Mouse (Mus musculus): ENCODE measurements at regions not wholly inside any gene's neighbourhood (a gene's known extent, or its start where the extent isn't known, plus 50 kb on each side); places are given as distances from the start of the nearest gene placed in this dataset.
A peak's percentile ranks its signal among the peaks of the same experiment; 100 is the strongest.

DNA sequence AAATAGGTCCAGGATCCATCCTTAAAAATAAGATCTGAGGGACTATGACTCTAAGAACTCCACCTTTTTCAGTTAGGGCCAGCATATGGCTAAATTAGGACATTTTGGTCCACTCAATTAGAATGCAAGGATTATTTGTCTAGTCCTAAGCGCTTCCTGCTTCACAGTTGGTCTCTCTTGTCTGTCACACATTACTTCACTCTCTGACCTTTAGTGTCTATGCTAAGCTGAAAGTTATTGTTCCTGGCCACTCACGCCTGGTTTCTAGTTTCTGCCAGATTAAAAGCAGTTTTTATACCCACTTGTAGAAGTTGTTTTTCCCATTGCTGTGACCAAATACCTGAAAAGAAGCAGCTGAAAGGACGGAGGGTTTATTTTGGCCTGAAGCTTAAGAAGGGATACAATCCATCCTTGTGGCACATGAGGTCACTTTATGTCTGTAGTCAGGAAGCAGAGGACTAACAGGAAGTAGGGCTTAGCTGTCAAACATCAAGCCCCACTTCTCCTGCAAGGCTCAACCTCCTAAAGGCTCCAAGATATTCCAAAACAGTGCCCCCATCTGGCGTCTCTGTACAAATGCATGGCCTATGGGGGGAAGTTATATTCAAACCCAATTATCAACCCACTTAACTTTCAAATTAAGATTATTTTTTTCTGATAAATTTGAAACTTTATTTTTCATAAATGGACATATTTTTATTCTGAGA, 195.3 kb upstream of the Gm5148 start:
- no peak for DNase-seq (ENCODE audit: low spot score in 2 of 2)

GRCm38 (mm10) chr3:37916786-37917479, 192.6 kb upstream of the Gm5148 start:
- no peak for DNase-seq (ENCODE audit: low spot score in 2 of 2)

DNA sequence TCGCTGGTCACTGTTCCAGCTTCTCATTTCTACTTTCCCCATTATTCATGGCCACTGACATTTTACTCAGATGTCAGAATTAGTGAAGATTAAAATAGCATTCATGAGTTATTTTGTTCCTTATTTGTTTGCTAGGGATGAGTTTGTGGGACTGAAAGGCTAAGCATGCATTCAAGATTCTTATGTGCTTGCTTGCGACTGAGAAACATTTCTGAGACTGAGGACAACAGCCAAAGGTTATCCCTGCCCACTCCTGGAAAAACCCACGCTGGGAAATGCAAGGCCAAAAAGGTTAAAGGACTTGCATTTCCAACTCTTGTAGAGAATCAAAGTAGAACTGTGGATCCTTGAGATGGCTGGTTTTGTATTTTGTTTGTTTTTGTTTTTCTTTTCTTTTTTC, 192.0 kb upstream of the Gm5148 start:
- no peak for DNase-seq (ENCODE audit: low spot score in 2 of 2)

DNA sequence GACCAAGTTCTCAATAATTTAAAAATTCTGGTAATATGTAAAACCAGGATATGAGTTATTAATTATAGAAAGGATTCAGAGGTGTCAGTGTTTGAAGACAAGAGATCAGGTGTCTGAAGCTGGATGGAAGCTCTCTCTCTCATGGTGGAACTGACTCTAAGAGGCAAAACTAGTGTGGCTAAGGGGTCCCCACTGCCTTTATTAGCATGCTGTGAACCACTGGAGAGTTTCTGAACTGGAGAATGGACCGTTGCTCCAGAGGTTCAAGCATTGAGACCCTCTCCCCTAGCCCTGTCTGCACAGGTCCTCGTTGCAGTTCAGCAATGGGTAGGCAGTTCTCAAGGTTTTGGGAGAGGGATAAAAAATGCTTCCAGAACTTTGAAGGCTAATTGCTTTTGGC, 191.4 kb upstream of the Gm5148 start:
- DNase-seq (ENCODE audit: low spot score in 2 of 2) = no peak

- DNase-seq (ENCODE audit: low spot score in 2 of 2) = no peak
Measured at GRCm38 (mm10) chr3:37914136-37914535, 189.8 kb upstream of the Gm5148 start.

DNA sequence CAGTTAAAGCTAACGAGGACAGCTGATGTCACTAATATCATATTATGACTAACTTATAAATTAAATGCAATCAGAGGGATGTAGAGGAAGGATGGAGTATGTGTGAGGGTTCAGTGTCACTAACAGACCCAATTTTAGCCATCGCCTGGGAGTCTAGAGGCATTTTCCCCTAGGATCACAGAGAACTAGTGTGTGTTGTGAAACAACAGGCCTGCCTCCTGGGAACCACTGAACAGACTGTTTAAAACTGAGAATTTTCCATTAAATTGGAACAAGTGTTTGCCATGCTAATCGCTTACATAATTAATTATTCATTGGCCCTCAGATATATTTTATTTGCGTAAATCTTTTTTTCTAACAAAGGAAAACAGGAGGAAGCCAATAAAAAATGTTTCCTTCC, 185.5 kb upstream of the Gm5148 start:
- DNase-seq (ENCODE audit: low spot score in 2 of 2) = no peak

DNA sequence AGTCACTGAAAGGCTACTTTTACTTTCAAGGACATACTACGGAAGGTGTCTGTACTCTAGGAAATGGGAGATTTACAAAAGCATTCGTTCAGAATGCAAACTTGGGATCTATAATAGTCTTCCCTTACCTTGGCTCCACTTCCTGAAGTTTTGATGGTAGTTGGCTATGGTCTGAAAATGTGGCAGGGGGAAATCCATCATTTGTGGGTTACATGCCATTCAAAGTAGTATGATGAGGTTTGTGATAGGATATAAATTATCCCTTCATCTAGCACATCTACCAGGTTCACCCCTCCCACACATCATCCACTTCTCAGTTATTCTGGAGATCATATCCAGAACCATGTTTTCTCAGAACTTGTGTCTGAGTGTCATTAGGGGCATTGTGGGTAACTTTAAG, 184.7 kb upstream of the Gm5148 start:
- no peak for DNase-seq (ENCODE audit: low spot score in 2 of 2)

DNA sequence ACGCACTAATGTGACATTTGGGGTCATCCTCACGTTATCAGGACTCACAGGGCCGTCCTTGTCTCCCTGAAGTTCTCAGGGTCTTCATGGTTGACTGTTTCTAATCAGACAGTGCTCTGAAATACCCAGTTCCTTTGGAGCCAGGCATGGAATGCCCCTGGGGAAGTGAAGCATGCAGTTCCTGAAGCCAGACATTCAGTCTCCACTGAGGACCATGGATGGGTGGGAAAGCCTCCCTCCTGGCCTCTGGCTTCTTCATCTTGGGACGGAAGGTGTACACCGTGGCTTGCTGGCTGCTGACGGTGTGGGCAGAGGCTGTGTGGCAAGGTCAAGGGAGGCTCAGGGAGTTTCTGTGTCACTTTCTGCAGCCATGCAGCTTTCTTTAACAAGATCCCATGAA, 184.2 kb upstream of the Gm5148 start:
- DNase-seq (ENCODE audit: low spot score in 2 of 2) = no peak

- DNase-seq (ENCODE audit: low spot score in 2 of 2) = peak; percentile 48 to 62
Measured at GRCm38 (mm10) chr3:37907432-37908088, 183.3 kb upstream of the Gm5148 start.

GRCm38 (mm10) chr3:37906806-37907251, 182.5 kb upstream of the Gm5148 start:
- no peak for DNase-seq (ENCODE audit: low spot score in 2 of 2)

DNA sequence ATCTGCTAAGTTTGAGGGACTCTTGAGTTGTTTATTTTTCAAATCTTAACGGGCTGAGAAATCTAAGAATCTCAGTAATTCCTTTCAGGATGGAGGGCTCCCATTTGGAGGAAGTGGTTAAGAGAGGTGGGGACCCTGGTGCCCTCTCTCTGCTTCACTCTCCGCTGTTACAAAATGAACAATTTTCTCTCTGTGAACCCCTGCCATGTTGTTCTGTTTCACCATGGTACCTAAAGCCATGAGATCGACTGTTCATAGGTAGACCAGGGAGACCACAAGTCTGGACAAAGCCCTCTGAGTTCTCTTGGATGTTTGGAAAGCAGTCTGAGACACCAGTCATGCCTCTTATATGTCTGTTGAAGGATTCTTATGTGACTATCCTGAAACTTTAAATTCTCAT, 179.9 kb upstream of the Gm5148 start:
- no peak for DNase-seq (ENCODE audit: low spot score in 2 of 2)

GRCm38 (mm10) chr3:37903482-37903881, 179.2 kb upstream of the Gm5148 start:
- DNase-seq (ENCODE audit: low spot score in 2 of 2) = no peak

DNA sequence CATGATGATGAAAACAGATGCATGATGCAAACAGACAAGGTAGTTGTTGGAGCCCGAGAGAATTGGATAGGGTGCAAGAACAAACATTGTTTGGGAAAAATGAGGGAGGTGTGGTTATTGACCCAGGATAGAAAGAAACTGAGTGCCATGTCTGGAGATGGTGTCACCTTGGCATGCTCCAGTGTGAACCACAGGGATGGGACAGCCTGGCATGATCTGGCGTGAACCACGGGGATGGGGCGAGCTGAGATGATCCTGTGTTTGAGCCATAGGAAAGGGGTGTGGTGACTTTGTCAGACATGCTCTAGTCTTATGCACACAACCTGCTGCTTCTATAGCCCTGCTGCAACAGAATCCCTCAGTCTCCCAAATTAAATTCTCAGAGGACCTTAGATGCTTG, 178.7 kb upstream of the Gm5148 start:
- no peak for DNase-seq (ENCODE audit: low spot score in 2 of 2)

GRCm38 (mm10) chr3:37897392-37897791, 173.1 kb upstream of the Gm5148 start:
- DNase-seq (ENCODE audit: low spot score in 2 of 2) = no peak

DNA sequence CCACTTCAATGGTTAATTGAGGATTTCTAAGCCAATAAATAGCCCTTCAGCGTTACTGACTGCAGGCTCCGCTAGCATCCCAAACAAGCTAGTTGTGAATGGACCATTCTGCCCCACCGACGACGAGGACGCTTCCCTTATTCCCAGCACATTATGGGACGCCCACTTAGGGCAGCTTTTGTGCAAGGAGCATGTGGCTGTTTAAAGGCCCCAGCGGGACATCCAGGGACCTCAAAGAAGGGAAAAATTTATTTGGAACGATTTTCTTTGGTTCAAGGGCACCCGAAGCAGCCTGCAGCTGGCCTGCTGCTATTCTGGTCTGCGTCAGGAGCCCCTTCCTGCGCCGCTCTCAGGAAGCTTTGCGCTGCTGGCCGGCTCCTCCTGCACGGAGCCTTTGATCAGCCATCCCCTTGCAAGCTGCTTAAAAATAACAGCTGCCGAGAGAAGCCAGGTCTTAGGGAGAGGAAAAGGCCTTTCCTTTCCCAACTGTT, 172.6 kb upstream of the Gm5148 start:
- DNase-seq (ENCODE audit: low spot score in 2 of 2) = no peak

DNA sequence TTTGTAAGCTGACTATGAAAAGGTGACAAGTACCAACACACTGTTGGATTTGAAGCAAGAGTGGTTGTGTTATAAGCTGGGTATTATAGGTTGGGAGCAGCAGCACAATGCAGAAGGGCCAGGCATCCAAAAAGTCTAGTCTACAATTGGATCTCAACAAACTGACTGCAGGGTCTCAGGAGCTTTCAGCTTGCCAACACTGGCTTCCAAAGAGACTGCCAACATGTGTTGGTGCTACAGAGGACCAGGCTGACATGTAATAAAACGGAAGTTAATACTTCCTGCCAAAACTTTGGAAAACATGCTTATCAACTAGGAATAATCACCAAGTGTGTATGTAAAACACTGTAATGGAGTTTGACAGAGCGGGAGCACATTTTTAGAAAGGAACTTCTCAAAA, 170.3 kb upstream of the Gm5148 start:
- DNase-seq (ENCODE audit: low spot score in 2 of 2) = no peak

- DNase-seq (ENCODE audit: low spot score in 2 of 2) = no peak
Measured at GRCm38 (mm10) chr3:37890202-37890601, 165.9 kb upstream of the Gm5148 start.

GRCm38 (mm10) chr3:37888455-37888854, 164.2 kb upstream of the Gm5148 start:
- DNase-seq (ENCODE audit: low spot score in 2 of 2) = no peak

GRCm38 (mm10) chr3:37887711-37888110, 163.4 kb upstream of the Gm5148 start:
- DNase-seq (ENCODE audit: low spot score in 2 of 2) = no peak

- no peak for DNase-seq (ENCODE audit: low spot score in 2 of 2)
Measured at GRCm38 (mm10) chr3:37886705-37887454, 162.6 kb upstream of the Gm5148 start.

GRCm38 (mm10) chr3:37885776-37886175, 161.5 kb upstream of the Gm5148 start:
- DNase-seq (ENCODE audit: low spot score in 2 of 2) = no peak

DNA sequence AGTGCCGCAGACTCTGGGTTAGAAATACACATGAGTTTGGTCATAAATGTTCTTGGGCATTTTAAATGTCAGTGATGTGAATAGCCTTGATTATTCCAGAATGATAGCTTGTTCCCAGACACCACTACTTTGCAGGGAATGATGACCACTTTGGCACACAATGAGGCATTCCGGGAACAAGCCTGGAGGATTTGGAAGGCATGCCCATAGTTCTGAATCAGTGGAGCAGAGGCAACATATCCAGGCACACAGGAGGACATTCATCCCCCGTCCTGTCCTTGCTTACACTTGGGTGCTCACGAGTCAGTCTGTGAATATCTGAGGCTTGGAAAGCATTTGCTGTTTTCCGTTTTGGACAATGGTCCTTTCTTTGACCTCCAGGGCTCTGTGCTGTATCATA, 158.1 kb upstream of the Gm5148 start:
- DNase-seq (ENCODE audit: low spot score in 2 of 2) = no peak
